Mouse (Mus musculus) heart, embryonic 12.5 days (tissue): ENCODE data around the gene Gm20422. TPM values are rescaled to one million over a fixed set of nuclear protein-coding genes. Genes with fewer than 3 reads are reported as not detected.

Experiments used
- ATAC-seq: fragments of 200-750 bp; cut with Nextera tagmentation; 2 replicates; pipeline ENCODE4 v1.8.0; 2017; ENCODE audit warnings: moderate TSS enrichment, moderate library complexity; ENCODE audit not compliant: insufficient number of reproducible peaks, low FRiP score
- H3K27ac ChIP-seq: fragments of 300-500 bp; sonication (generic); 2 replicates; pipeline ENCODE4 v1.5.1; 2016; ENCODE audit warnings: mild to moderate bottlenecking, moderate library complexity; ENCODE audit not compliant: poor library complexity, severe bottlenecking
- H3K27me3 ChIP-seq: fragments of 300-500 bp; sonication (generic); replicated peaks from 2 replicates; pipeline ENCODE4 v1.6.1; 2016; ENCODE audit warnings: mild to moderate bottlenecking, moderate library complexity
- H3K36me3 ChIP-seq: fragments of 300-500 bp; sonication (generic); 2 replicates; pipeline ENCODE4 v1.6.1; 2016; ENCODE audit warnings: mild to moderate bottlenecking, moderate library complexity
- H3K4me1 ChIP-seq: fragments of 300-500 bp; sonication (generic); replicated peaks from 2 replicates; pipeline ENCODE4 v1.6.1; 2016; ENCODE audit warnings: mild to moderate bottlenecking
- H3K4me2 ChIP-seq: fragments of 300-500 bp; sonication (generic); 2 replicates; pipeline ENCODE4 v1.6.1; 2016; ENCODE audit warnings: mild to moderate bottlenecking, moderate library complexity
- H3K4me3 ChIP-seq: fragments of 300-500 bp; sonication (generic); 2 replicates; pipeline ENCODE4 v1.5.1; 2016; ENCODE audit warnings: mild to moderate bottlenecking
- H3K9ac ChIP-seq: fragments of 300-500 bp; sonication (generic); 2 replicates; pipeline ENCODE4 v1.6.1; 2016; ENCODE audit warnings: mild to moderate bottlenecking, moderate library complexity
- H3K9me3 ChIP-seq: fragments of 300-500 bp; sonication (generic); replicated peaks from 2 replicates; pipeline ENCODE4 v1.6.1; 2016; ENCODE audit warnings: mild to moderate bottlenecking, moderate library complexity
- WGBS: fragments of 180-500 bp; shearing (Covaris S2); methylation state at CpG from one replicate; pipeline ENCODE4 v1.1.7; 2016; 5-methylcytosine and 5-hydroxymethylcytosine counted together
- polyA plus RNA-seq: library from polyadenylated mRNA; unstranded; fragments of >200 nt; fragmentation: Nextera tagmentation; extraction: Ambion mirVana; gene quantifications from 2 replicates; pipeline ENCODE4 v1.2.1, GENCODE M21; 2016

Gm20422 gene
- polyA plus RNA-seq, 1 experiment from 2014 or later, result not detected

GRCm38 (mm10) chr8:69805491-69805890 lies 30.8 kb upstream of the Gm20422 start:
- Histone ChIP-seq H3K4me1 (peaks cover 18% of the 10 kb centered on the region; the same call in 1 of the 2 replicates), H3K4me2 (no peak overlapping the region), H3K4me3 (no peak overlapping the region), H3K27me3 (no peaks in the 10 kb centered on the region), H3K36me3 (peaks cover 80% of the 10 kb centered on the region), H3K9ac (no peak overlapping the region), H3K9me3 (no peaks in the 10 kb centered on the region), H3K27ac (no peak overlapping the region)
- WGBS, result 92% methylated on average over 9 of the region's 9 CpGs
- no peak for ATAC-seq

- H3K27me3 ChIP-seq, result no peaks in the 10 kb centered on the region
- peaks cover 18% of the 10 kb centered on the region; the same call in 1 of the 2 replicates for H3K4me1 ChIP-seq
- H3K27ac ChIP-seq, result no peak overlapping the region
- no peak overlapping the region for H3K9ac ChIP-seq
- H3K4me3 ChIP-seq, result no peak overlapping the region
- peaks cover 80% of the 10 kb centered on the region for H3K36me3 ChIP-seq
- no peaks in the 10 kb centered on the region for H3K9me3 ChIP-seq
- 95% methylated on average over 10 of the region's 10 CpGs for WGBS
- no peak overlapping the region for H3K4me2 ChIP-seq
- ATAC-seq, result no peak
These were observed 30.4 kb upstream of the Gm20422 start for GRCm38 (mm10) chr8:69805086-69805485.

GRCm38 (mm10) chr8:69804537-69804936 lies 29.9 kb upstream of the Gm20422 start:
- H3K36me3 ChIP-seq, result peaks cover 84% of the 10 kb centered on the region
- no peak for ATAC-seq
- no peak overlapping the region for H3K27ac ChIP-seq
- H3K4me1 ChIP-seq, result peaks cover 13% of the 10 kb centered on the region; the same call in 1 of the 2 replicates
- no peaks in the 10 kb centered on the region for H3K27me3 ChIP-seq
- H3K9ac ChIP-seq, result no peak overlapping the region
- 95% methylated on average over 6 of the region's 6 CpGs for WGBS
- H3K4me2 ChIP-seq, result no peak overlapping the region
- no peaks in the 10 kb centered on the region for H3K9me3 ChIP-seq
- no peak overlapping the region for H3K4me3 ChIP-seq

GRCm38 (mm10) chr8:69803366-69803765 lies 28.7 kb upstream of the Gm20422 start:
- no peaks in the 10 kb centered on the region for H3K27me3 ChIP-seq
- no peaks in the 10 kb centered on the region for H3K9me3 ChIP-seq
- H3K4me2 ChIP-seq, result no peak overlapping the region
- WGBS, result 88% methylated on average over 7 of the region's 7 CpGs
- H3K9ac ChIP-seq, result no peak overlapping the region
- no peak for ATAC-seq
- no peak overlapping the region for H3K4me3 ChIP-seq
- no peak overlapping the region for H3K27ac ChIP-seq
- H3K4me1 ChIP-seq, result 0 out of 2 replicates have a peak, but pooled peaks cover 3% of the 10 kb centered on the region
- peaks cover 96% of the 10 kb centered on the region for H3K36me3 ChIP-seq

GRCm38 (mm10) chr8:69802216-69802615 lies 27.5 kb upstream of the Gm20422 start:
- Histone ChIP-seq H3K27me3 (no peaks in the 10 kb centered on the region), H3K9me3 (no peaks in the 10 kb centered on the region), H3K4me1 (no peaks in the 10 kb centered on the region), H3K4me2 (no peak overlapping the region), H3K4me3 (no peak overlapping the region), H3K27ac (no peak overlapping the region), H3K36me3 (peaks cover 97% of the 10 kb centered on the region), H3K9ac (no peak overlapping the region)
- no peak for ATAC-seq

- Histone ChIP-seq H3K4me1 (no peaks in the 10 kb centered on the region), H3K27me3 (no peaks in the 10 kb centered on the region)
- WGBS, result 96% methylated on average over 4 of the region's 4 CpGs
These were observed 27.1 kb upstream of the Gm20422 start for GRCm38 (mm10) chr8:69801796-69802195.

GRCm38 (mm10) chr8:69799946-69800345 lies 25.3 kb upstream of the Gm20422 start:
- Histone ChIP-seq H3K4me3 (no peak overlapping the region), H3K9me3 (no peaks in the 10 kb centered on the region), H3K27ac (no peak overlapping the region), H3K4me2 (no peak overlapping the region), H3K36me3 (peaks cover 96% of the 10 kb centered on the region), H3K4me1 (no peaks in the 10 kb centered on the region), H3K27me3 (no peaks in the 10 kb centered on the region), H3K9ac (no peak overlapping the region)
- 93% methylated on average over 5 of the region's 5 CpGs for WGBS
- ATAC-seq, result no peak

More at GRCm38 (mm10) chr8:69801796-69802195, 27.1 kb upstream of the Gm20422 start:
- Histone ChIP-seq H3K9ac (no peak overlapping the region), H3K4me2 (no peak overlapping the region), H3K4me3 (no peak overlapping the region), H3K27ac (no peak overlapping the region), H3K9me3 (no peaks in the 10 kb centered on the region), H3K36me3 (peaks cover 97% of the 10 kb centered on the region)
- ATAC-seq, result no peak

GRCm38 (mm10) chr8:69799261-69799660 lies 24.6 kb upstream of the Gm20422 start:
- Histone ChIP-seq H3K27ac (no peak overlapping the region), H3K9ac (no peak overlapping the region), H3K4me1 (no peaks in the 10 kb centered on the region), H3K36me3 (peaks cover 98% of the 10 kb centered on the region), H3K4me2 (no peak overlapping the region), H3K4me3 (no peak overlapping the region), H3K9me3 (no peaks in the 10 kb centered on the region), H3K27me3 (no peaks in the 10 kb centered on the region)
- 90% methylated on average over 8 of the region's 8 CpGs for WGBS
- no peak for ATAC-seq

GRCm38 (mm10) chr8:69797661-69798060 lies 23.0 kb upstream of the Gm20422 start:
- Histone ChIP-seq H3K4me3 (no peak overlapping the region), H3K9me3 (no peaks in the 10 kb centered on the region), H3K27me3 (no peaks in the 10 kb centered on the region), H3K27ac (no peak overlapping the region), H3K9ac (no peak overlapping the region), H3K4me1 (peaks cover 6% of the 10 kb centered on the region), H3K36me3 (peaks cover 90% of the 10 kb centered on the region), H3K4me2 (no peak overlapping the region)
- WGBS, result 89% methylated on average over 10 of the region's 10 CpGs
- ATAC-seq, result no peak

- no peak overlapping the region for H3K4me3 ChIP-seq
- ATAC-seq, result no peak
- 94% methylated on average over 16 of the region's 16 CpGs for WGBS
- H3K27ac ChIP-seq, result no peak overlapping the region
- H3K36me3 ChIP-seq, result peaks cover 82% of the 10 kb centered on the region
- H3K27me3 ChIP-seq, result no peaks in the 10 kb centered on the region
- peaks cover 14% of the 10 kb centered on the region for H3K4me1 ChIP-seq
- no peak overlapping the region for H3K4me2 ChIP-seq
- H3K9me3 ChIP-seq, result no peaks in the 10 kb centered on the region
- no peak overlapping the region for H3K9ac ChIP-seq
These were observed 22.1 kb upstream of the Gm20422 start for GRCm38 (mm10) chr8:69796721-69797345.

GRCm38 (mm10) chr8:69794901-69795300 lies 20.2 kb upstream of the Gm20422 start:
- Histone ChIP-seq H3K4me1 (peaks cover 17% of the 10 kb centered on the region), H3K36me3 (peaks cover 65% of the 10 kb centered on the region)

GRCm38 (mm10) chr8:69794096-69794495 lies 19.4 kb upstream of the Gm20422 start:
- 90% methylated on average over 3 of the region's 3 CpGs for WGBS
- peaks cover 57% of the 10 kb centered on the region for H3K36me3 ChIP-seq
- no peak for ATAC-seq

More at GRCm38 (mm10) chr8:69794901-69795300, 20.2 kb upstream of the Gm20422 start:
- Histone ChIP-seq H3K4me3 (no peak overlapping the region), H3K4me2 (no peak overlapping the region), H3K27ac (no peak overlapping the region), H3K27me3 (no peaks in the 10 kb centered on the region), H3K9me3 (no peaks in the 10 kb centered on the region), H3K9ac (no peak overlapping the region)
- ATAC-seq, result no peak
- 95% methylated on average over 6 of the region's 6 CpGs for WGBS

More at GRCm38 (mm10) chr8:69794096-69794495, 19.4 kb upstream of the Gm20422 start:
- Histone ChIP-seq H3K9me3 (no peaks in the 10 kb centered on the region), H3K4me3 (no peak overlapping the region), H3K4me1 (peaks cover 21% of the 10 kb centered on the region), H3K4me2 (no peak overlapping the region), H3K27me3 (no peaks in the 10 kb centered on the region), H3K9ac (no peak overlapping the region), H3K27ac (no peak overlapping the region)
